Mouse (Mus musculus) gastrocnemius, postnatal 25 days (tissue): ENCODE measurements around the gene Faap20. TPM values are rescaled to one million over a fixed set of nuclear protein-coding genes. Genes with fewer than 3 reads are reported as not detected.
A peak's percentile ranks its signal among the peaks of the same experiment; 100 is the strongest.
"Not testable (repeated sequence)": the region's sequence is repeated elsewhere in the genome, so short reads cannot be mapped to it uniquely, and the experiment has no call there.

ENCODE experiments used
- DNase-seq: peaks from one replicate; pipeline ENCODE4 v3.0.0; 2022
- total RNA-seq, 2 experiments: library from RNA; stranded (reverse); gene quantifications; 1 replicate in 1 of 2; 2 replicates in 1 of 2; pipeline ENCODE4 v1.2.3; 2021

The Faap20 gene
- total RNA-seq, 2 experiments from 2014 or later, result 5.3 to 8.2 TPM

GRCm38 (mm10) chr4:155248054-155248453 lies 1.5 kb upstream of the Faap20 start:
- not testable (repeated sequence) for DNase-seq

DNA sequence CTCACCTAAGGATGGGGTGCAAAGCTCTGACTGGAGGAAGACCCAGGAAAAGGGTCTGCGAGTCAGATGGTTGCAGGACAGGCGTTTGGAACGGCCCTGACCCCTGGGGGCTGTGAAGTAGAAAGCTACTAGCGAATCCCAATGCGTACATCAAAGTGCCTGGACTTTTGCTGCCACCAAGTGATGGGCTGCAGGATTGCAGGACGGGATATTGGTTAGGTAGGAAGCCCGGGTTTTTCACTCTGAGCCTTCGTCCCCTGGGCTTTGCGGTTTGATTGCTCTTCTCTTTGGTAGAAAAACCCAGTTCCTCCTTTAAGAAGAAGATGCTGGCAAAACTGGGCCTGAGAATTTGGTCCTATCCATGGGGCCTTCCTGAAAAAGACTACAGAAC lies 350 bp upstream of the Faap20 start:
- DNase-seq, result peak; percentile 87

GRCm38 (mm10) chr4:155250361-155251117 lies 937 bp downstream of the Faap20 start:
- no peak for DNase-seq

- no peak for DNase-seq
Measured at GRCm38 (mm10) chr4:155251147-155251546, 1.5 kb downstream of the Faap20 start.

DNA sequence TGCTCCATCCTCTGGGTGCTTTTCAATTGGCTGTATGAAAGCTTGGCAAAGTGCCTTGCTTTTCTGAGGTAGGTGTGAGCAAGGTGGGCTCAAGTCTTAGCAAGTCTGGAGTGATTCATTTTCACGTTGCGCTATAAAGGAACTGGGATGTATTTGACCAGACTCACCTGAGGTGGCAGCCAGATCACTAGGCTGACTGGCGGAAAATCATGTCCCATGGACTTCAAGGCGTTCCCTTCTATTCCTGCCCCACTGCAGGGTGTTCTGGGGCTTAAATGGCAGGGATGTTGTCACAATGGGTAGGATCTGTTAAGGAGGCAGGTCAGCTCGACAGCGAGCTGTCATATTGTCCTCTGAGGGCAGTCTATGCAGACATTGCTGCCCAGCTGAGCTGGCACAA lies 2.7 kb downstream of the Faap20 start:
- DNase-seq, result no peak

- no peak for DNase-seq
Measured at GRCm38 (mm10) chr4:155264521-155265321, 15.1 kb downstream of the Faap20 start.

DNA sequence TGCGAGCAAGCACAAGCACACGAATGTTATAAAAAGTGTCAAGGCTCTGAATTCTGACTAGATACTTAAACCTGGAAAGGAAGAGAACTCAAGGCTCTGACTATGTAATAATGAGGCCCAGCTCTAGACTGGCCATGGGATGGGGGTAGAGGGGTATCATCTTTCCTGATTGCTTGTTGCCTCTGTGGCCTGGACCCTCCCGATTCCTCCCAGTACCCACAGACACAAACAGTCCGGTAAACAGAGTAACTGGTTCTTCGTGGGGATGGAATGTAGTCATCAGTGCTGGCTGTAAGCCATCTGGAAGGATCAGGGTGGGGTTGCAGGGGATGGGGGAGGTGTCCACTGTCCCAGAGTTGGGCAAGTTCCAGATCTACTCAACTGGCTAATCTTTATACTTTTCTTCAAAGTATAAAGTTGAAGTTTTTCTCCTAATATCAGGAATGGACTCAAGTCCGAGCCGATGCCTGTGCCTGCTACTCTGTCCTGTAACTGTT lies 17.5 kb downstream of the Faap20 start:
- no peak for DNase-seq

DNA sequence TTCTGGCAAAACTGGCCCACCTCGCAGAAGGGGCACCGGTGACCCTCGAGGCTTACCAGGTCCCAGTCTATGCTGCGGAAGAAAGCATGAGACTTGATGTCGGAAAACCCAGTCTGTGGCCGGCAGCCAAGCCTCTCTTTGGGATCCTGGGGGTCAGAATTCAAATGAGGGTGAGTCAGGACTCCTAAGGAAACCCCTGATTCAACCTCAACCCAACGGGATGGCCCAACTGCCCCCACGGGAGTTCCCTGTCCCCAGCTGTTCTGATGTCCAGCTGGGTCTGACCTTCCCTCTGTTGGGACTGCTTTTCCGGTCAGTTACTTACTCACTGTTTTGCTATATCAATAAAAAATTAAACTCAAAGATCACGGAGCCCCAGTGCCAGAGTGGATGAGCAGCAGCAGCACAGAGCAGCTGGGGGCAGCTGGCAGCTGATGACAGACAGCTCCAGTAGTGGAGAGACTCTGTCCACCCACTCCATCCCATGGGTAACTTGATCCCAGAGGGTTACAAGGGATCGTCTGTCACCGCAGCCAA lies 18.1 kb downstream of the Faap20 start:
- no peak for DNase-seq

DNA sequence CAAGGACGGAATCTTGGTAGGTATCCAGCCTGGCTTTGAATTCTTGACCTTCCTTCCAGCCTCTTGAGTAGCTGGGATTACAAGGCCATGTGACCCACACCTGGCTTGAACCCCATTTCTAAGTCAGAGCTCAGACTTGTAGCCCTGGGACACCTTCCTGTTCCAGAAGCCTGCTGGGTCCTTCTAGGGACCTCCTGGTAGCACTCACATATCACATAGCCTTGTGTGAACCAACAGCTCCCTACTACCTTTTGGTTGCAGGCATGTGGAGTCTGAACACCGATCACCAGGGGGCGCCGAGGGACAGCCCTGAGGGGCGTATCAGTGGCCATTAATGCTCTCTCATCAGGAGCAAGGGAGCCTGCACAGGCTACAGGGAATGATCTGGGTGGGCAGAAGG lies 18.8 kb downstream of the Faap20 start:
- peak; percentile 70 for DNase-seq

DNA sequence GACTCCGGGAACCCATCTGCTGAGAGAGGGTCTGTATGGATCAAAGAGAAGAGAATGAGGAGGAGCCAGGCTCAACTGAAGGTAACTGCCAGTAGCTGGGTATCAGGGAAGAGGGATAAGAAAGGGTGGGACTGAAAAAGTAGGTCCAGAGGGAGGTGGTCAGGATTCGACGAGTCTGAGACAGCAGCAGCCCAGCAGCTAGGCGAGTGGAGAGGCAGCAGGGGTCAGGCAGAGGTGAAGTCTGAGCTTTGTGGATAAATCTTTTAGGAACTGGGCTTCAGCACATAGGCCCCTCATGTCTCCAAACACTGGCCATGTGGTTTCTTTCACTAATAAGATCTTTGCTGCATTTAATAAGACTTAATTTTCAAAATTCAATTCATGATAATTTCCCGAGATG lies 24.8 kb downstream of the Faap20 start:
- no peak for DNase-seq

- no peak for DNase-seq
Measured at GRCm38 (mm10) chr4:155274851-155275250, 25.2 kb downstream of the Faap20 start.

- DNase-seq, result no peak
Measured at GRCm38 (mm10) chr4:155277963-155278362, 28.4 kb downstream of the Faap20 start.

DNA sequence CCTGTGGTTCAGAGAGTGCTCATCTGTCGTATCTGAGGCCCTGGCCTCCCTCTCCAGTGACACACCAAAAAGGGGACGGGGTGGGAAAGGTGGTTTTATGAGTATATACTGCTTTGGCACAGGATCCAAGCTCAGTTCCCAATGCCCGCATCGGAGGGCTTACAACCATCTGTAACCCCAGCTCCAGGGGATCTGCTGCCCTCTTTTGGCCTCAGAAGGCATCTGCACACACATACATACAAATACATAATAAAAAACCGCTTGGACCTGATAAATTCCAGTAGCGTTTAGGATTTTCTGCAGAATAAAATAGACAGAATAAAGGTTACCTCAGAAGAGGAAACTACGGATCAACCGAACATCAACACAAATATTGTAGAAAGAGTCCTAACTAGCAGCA lies 29.5 kb downstream of the Faap20 start:
- DNase-seq, result no peak

DNA sequence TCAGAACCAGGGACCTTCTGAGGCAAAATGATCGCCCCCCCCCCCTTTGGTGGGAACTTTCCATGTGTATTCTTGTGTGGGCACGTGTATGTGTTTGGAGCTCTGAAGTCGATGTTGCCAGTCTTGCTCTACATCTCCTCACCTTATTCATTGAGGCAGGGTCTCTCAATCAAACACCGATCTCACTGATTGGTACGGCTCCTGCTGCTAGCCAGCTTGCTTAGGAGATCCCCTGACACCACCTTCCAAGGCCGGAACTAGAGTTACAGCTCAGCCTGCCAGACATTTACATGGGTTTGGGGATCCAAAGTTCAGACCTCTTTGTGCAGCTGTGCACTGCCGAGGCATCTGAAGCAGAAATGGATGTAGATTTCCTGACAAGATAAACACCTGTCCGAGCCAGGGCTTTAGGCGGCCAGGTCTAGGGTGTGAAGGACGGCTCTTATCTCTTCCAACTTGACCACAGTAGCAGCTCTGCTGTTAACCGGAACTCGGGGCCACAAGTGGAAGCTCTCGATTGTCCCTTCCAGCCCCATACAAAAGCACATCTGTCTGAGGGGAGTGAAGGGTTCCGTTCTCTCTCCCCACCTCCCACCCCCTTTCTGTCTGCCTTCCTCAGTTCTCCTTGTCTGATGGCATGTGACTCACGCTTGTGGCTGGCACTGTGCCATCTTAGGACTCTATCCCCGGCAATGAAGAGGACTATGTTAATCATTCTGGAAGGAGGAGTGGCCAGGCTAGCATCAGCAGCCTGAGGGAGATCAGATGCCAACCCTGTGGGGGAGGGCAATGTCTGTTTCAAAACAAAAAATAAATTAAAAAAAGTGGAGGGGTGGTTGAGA lies 30.5 kb downstream of the Faap20 start:
- no peak for DNase-seq

DNA sequence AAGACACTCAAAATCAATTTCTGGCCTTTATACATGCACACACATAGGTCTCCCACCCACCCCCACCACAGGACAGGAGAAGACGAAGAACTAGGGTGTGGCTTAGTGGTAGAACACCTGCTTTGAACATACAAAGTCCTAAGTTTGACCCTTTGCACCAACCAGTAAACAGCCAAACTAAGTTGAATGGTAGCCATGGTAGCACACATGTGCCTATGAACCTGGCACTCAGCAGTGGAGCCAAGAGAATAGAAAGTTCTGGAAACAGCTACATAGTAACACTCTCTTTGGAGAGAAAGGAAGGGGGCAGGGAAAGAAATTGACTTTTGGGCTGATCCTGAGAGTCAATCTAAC lies 31.1 kb downstream of the Faap20 start:
- DNase-seq, result no peak

- no peak for DNase-seq
Measured at GRCm38 (mm10) chr4:155281227-155281626, 31.6 kb downstream of the Faap20 start.

GRCm38 (mm10) chr4:155281652-155282051 lies 32.0 kb downstream of the Faap20 start:
- DNase-seq, result no peak

DNA sequence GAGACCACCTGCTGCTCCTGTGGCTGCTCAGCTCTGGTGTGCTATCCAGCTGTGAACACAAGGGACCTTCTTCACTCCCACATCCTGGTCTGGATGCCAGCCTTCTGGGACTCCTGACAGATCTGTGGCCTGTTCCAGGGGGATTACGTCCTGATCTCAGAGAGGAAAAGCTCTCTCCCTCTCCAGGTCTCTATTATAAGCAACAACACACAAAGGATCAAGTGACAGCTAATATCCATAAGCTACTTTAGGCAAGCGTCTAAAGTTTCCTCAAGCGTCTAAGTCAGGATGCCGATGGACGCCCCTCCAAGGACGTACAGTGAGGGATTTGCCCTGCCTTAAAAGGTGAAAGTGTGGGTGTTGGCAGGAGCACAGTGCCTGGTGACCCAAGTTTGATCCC lies 32.6 kb downstream of the Faap20 start:
- DNase-seq, result no peak

DNA sequence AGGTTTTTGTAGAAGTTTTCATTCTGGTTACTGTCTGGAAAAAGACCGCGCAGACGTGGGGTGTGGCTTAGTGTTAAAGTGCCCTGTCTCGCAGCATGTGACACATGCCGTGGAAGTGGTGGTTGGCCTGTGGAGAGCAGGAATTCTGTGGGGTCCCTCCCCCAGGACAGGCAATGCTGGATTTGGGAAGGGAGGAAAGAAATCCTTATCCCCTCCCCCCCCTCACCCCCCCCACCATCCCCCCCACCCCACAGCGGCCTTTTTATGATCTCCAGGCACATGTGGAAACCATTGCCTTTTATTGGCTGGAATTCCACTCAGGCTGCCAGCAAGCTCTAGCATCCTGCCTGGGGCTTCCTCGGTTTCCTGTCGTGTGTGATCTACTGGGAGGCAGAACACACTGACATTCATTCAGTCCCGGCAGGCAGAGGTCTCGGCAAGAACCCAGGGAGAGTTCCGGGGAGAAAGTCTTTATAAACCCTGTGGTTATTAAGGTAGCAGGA lies 33.5 kb downstream of the Faap20 start:
- DNase-seq, result peak; percentile 47

GRCm38 (mm10) chr4:155283585-155283984 lies 34.0 kb downstream of the Faap20 start:
- DNase-seq, result no peak

- no peak for DNase-seq
Measured at GRCm38 (mm10) chr4:155284521-155285379, 35.1 kb downstream of the Faap20 start.
